Mouse (Mus musculus): Measurements from ENCODE around the gene Ubac2. TPM values are rescaled to one million over a fixed set of nuclear protein-coding genes. Genes with fewer than 3 reads are reported as not detected.
"Not testable (repeated sequence)": the region's sequence is repeated elsewhere in the genome, so short reads cannot be mapped to it uniquely, and the experiment has no call there.

Gene Ubac2
- total RNA-seq (2021), result 10 to 100 TPM; 22.9 to 24.4 TPM
- long read RNA-seq, experiment 1, transcript Ubac2-201 (9 exons, 2,139 nt), result major isoform, 45 of 61 reads
- long read RNA-seq, experiment 1, partial matches to known transcripts, result 9 of 61 reads
- long read RNA-seq, experiment 1, other reads (novel, unspliced or antisense), result 7 of 61 reads
- long read RNA-seq, experiment 2, transcript Ubac2-201 (9 exons, 2,139 nt), result major isoform, 47 of 59 reads
- long read RNA-seq, experiment 2, partial matches to known transcripts, result 5 of 59 reads
- long read RNA-seq, experiment 2, other reads (novel, unspliced or antisense), result 7 of 59 reads

DNA sequence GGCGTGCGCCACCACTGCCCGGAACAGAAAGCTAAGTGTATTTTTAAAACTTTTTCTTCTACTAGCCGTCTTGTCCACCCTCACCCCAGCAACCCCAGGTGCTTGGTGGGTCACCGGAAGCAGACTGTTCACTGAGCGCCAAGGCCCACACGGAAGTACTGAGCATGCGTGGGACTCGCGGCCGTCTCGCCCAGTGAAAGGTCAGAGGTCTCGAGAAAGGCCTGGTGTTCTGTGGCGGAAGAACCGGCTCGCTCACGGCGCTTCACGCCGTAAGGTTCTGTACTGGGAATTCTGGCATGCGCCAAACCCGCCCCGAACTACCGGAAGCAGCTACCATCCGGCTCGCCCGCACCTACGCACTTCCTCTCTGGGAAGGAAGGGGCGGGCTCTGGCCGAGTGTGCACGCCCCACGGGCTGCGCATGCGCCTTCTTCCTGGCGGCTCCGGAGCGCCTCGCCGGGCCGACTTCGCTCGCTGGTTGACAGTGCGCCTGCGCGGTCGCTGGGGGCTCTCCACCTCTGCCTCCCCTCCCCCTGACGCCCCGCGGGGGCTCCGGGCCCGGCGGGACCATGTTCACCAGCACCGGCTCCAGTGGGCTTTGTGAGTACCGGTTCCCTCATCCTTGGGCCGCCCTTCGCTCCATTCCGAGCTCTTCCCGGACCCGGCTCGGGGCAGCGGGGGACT lies at the start of gene Ubac2:
Gene Ubac2, plus strand, starts transcription at position 445 of the 683 bp plus-strand sequence.
- peak; percentile 98 for DNase-seq

DNA sequence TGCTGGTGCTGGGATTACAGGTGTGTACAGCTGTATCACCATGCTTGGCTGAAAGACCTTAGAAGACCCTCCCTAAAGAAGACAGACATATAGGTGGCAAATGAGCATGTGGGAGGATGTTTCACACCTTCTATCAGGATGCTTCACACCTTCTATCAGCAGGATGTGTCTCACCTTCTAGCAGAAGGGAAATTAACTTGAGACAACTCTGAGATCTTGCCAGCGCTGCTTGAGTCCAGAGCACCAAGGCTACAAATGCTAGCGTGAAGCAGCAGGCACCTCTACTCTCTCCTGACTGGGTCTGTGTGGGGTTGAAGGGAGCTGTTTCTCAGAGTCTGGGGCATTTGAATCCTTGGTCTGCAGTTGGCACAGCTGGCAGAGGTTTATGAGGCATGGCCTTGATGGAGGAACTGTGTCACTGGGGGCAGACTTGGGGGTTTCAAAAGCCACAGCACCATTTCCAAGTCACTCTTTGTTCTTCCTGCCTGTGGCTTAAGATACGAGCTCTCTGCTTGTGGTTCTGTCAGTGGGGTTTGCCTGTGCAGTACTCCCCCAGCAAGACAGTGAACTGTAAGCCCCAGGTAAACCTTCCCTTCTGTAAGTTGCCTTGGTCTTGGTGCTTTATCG lies 48.5 kb upstream of the Ubac2 start:
- DNase-seq, result no peak

DNA sequence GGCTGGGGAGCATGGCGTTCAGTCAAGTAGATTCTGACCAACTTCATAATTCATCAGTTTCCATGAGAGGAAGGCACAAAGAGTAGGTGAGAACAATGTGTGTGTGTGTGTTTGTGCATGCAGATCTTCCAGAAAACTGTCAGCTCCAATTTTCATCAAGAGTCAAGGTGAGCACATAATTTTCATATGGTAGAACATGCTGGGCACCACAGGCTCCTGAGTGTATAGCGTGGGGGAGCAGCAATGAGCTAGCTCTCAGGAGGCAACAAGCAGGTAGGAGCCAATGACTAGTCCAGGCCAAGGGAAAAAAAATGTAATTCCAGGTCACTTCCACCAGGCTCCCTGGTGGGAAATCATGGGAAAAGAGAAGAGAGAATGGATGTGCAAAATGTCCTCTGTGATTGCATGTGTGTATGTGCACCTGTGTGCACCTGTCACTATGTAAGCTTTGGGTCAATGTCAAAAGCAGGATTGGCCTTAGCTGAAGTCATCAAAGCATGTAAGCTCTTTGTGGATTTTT lies 45.4 kb upstream of the Ubac2 start:
- no peak for DNase-seq

DNA sequence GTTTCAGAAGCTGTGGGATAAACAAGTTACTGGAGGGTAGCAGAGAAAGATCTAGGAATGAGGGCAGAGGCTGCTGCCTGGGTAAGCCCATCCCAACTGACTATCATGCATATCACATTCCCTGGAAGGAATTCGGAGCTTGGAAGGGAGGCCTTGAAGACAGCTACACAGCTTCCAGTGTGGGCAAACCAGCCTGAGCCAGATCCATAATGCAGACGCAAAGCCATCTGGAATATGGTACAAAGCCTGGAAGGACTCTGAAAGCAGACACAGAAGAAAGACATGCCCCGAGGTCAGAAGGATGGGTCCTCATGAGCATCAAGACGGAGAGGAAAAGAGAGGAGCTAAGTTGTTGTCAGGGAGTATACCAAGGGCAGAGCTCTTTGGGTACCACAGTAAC lies 40.3 kb upstream of the Ubac2 start:
- DNase-seq, result no peak

DNA sequence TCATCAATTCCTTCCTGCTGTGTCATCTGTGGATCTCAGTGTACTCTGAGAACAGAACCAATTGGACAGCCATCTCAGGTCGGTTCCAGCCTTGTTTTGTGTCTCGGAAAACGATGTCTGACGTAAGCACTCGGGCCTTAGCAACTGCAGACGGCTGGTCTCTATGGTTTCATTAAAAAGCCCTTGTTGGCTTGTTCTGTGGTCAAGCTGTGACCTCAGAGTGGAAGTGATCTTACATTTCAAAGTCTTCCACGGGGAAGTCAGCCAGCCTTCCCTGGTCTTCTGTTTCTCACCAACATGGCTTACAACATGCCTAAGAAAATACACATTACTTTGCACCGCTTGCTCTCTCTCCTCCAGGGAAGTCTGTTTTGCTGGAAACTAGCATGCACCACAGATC lies 38.2 kb upstream of the Ubac2 start:
- DNase-seq, result no peak

DNA sequence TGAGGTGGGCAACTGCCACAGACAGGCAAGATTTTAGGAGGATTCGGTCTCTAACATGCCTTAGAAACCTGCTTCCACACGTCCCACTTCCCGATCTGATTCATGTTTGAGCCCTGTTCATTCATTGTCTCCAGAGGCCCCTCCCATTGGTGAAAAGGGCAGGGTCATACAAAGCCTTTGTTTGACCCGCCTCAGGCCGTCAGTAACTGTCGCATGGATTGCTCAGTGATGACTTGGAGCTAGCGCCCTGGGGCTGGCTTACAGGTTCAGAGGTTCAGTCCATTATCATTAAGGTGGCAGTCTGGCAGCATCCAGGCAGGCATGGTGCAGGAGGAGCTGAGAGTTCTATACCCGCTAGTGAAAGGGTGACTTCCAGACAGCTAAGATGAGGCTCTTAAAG lies 33.9 kb upstream of the Ubac2 start:
- DNase-seq, result no peak

DNA sequence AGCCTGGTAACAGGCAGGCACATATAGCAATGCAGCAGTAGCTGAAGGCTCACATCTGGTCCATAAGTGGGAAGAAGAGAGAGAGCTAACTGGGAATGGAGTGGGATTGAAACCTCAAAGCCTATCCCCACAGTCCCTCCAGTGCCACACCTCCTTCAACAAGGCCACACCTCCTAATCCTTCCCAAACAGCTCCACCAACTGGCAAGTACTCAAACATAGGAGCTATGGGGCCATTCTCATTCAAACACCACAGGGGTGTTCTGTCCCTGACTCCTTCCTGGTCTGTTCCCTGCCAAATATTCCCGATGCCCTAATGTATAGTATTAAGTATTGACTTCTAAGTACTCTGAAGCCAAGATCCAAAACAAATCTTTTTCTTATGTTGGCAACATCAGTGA lies 27.2 kb upstream of the Ubac2 start:
- DNase-seq, result no peak

DNA sequence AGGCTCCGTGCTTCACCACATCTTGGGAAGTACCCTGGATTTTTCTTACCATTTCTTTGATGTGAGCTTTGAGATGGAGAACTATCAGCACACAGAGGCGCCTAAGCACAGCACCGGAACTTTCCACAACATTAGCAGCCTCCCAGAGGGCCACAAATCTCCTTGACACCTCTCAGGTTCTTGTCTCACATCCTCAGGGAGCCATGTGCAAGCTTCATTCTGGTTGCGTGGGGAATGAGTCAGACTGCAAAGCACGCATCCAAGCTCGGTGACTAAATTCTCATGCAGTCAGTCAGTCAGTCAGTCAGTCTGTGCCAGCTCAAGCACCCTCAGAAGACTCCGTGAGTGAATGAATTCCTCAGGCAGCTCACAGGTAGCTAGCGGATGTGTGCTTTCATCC lies 25.9 kb upstream of the Ubac2 start:
- DNase-seq, result no peak

DNA sequence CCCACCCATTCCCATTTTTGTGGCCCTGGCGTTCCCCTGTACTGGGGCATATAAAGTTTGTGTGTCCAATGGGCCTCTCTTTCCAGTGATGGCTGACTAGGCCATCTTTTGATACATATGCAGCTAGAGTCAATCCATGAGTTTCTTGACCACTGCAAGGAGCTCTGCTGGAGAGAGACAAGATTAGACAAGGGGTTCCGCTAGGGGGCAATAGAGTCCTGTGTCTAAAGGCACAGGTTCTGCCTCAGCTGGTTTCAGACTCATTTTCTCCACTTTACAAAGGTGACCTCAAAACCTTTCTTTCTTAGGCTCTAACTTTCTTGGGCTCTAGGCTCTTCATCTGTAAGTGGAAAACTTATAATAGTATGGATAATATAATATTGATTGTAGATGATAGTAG lies 13.3 kb upstream of the Ubac2 start:
- DNase-seq, result not testable (repeated sequence)

DNA sequence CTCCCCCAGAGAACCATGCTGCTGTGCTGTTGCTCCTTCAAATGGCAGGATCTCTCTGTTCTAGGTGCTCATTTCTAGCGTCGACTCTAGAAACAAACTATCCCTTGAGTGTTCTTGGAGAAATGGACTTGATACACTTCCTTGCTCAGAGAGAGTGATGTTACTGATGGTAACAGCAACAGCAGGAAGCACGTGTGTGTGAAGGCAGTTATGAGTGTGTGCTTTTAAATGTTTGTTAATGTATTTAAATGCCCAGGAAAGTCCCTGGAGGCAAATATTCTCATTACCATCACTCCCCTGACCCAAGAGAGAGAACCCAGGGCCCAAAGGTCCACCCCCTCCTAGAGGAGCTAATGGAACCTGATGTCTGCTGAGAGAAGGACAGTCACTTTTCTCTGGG lies 11.8 kb upstream of the Ubac2 start:
- DNase-seq, result no peak

DNA sequence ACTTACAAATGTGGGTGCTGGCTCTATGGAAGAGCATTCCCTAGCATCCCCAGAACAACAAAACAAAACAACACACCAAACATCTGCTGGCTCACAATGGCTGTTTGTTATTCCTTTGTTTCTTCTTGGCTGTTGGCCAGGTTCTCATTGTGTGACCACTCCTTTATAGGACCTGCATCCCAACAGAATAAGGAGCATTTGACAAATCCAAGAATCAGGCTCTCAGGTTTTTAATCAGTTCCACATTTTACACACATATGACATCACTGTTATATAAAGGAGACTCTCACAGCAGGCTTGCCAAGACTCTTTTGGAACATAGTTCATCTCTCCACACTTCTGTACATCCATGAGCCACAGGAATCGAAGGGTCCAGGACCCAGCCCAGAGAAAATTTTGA lies 9.3 kb upstream of the Ubac2 start:
- no peak for DNase-seq

DNA sequence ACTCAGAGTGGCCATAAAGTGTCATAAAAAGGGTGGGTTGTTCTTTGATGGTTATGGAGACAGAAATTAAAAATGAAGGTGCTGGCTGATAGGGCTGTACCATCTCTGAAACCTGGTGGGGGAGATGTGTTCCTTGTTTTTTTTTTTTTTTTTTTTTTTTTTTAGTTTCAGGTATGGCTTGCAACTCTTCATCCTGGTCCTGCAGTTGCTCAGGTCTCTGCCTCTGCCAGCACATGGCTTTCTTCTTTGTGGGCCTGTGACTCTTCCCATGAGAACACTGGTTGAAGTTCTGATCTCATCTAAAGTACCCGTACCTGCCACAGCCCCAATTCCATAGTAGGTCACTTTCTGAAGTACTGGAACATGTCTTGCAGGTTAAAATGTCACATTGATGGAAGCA lies 5.7 kb upstream of the Ubac2 start:
- DNase-seq, result no peak

DNA sequence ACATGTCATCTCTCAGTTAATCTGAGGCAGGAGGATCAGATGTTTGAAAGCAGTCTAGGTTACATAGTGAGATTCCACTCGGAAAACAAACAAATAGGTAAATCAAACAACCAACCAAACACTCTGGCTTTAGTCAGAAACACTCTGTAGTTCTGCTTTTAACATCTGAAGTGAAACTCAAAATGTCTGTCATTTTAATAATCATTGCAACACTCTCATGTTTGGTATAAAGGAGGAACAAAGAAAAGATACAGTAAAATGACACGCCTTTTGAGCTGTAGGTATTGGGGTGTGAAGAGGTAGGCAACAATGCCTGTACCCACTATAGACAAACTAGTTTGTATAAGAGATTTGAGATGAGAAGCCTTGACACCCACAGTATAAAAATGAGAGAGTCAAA lies 5.2 kb upstream of the Ubac2 start:
- DNase-seq, result no peak

DNA sequence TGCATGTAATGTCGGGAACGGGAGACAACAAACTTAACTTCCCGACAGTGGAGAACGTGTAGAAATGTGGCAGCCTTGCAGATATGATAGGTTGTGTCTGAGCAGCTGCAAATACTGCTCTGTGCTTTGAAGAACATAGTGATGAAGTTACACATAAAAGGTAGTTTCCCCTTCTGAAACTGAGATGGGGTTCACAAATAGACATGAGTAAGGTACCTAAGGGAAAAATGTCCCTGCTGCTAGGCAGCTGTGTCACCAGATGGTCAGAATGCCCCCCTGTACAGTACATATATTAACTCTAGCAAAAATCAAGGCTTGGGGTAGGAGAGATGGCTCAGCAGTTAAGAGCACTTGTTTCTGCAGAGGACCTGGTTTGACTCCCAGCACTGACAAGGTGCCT lies 4.8 kb upstream of the Ubac2 start:
- DNase-seq, result no peak

DNA sequence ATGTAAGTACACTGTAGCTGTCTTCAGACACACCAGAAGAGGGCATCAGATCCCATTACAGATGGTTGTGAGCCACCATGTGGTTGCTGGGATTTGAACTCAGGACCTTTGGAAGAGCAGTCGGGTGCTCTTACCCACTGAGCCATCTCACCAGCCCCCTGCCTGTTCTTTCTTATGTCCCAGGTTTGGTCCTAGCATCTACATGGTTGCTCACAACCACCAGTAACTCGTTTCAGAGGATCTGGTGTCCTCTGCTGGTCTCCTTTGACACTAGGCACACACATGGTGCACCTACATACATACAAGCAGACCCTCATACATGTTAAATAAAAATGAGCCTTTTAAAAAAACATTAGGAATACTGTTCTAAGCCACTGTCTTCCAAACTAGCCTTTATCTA lies 2.2 kb upstream of the Ubac2 start:
- not testable (repeated sequence) for DNase-seq

DNA sequence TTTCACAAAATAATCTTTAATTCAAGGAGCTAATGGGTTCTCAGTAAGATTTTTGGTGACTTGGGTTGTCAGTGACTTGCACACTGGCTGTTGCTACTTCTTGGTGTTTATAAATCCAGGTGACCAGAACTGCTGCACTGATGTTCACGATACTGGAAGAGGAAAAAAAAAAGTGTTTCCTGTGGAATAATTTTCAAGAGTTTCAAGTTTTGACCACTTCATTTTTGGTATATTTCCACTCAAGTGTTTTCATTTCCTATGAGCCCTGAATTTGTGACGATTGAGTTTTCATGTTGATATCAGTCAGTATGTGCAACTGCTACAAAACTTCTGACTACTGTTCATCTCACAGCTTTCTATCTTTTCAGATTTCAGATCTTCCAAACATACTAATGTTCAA lies 1.6 kb upstream of the Ubac2 start:
- no peak for DNase-seq

DNA sequence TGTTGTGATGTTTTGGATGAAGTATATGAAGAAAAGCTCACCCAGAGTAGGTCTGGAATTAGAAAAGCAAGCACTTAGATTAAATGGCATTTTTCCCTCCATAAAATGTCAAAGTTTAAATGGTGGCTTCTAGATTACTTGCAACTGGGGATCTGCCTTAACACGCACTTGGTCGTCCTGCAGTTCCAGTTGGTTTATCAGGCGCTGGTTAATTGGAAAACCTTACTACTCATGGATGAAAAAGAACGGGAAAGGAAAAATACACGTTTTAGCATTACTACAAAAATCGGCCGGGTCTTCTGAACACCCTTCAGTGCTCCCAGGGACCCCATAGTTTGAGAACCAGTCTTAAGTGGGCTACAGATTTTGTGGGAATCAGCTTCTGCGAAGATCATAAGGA lies 780 bp upstream of the Ubac2 start:
- DNase-seq, result no peak

DNA sequence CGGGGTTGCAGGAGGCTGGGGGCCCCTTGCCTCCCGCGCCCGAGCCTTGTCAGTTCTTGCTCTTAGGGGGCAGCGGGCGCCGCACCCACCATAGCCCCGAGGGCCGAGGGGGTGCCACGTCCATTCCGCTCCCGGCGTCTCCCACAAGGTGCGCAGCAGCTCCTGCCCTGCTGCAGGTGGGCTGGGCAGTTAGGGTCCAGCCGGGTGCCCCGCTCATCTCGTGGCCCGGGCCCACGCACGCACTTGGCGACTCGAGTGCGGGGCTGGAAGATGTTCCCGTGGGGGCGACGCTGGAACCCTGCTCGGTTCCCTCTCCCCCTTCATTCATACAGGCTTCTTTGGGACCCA lies 413 bp downstream of the Ubac2 start:
- DNase-seq, result no peak

DNA sequence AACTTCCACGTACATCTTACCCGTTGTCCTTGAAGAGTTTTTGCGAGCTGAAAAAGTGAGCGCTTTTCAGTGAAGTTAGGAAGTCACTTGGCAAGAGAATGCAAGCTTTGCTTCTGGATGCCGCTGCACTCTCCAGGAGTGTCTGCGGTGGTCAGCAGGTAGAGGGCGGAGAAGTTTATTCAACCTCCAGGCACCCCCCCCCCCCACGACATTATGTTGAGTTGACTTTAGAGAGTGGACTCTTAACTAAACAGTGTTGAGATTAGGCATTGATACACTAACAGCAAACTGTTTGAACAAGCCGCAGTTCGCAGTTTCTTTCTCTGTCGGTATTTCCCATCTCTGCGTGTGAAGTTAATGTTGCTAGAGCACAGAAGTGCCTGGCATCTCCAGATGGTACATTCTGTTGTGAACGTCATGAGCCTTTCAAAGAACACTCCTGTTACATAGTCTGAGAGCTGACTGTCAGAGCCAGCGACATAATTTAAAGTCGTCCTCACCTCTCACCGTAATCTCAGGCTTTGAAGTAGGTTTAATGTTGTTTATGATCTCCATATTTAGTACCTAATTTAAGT lies 933 bp downstream of the Ubac2 start:
- no peak for DNase-seq

DNA sequence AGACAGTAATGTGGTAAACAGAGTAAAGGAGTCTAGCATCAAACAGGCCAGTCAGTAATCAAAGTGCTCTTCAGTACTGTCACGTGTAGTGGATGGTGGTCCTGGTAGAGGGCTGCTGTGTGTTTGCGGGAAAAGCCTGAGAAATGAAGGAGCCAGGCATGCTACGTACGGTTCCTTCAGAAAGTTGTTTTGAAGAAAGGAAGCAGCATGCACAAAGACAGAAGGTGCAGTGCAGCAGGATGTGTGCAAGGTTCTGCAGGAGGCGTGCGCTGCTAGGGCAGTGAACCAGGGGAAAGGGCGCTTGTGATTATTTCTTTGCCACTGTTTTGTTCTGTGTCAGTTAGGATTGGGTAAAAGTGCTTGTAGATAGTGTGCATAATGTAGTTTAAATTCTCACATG lies 2.8 kb downstream of the Ubac2 start:
- DNase-seq, result no peak

DNA sequence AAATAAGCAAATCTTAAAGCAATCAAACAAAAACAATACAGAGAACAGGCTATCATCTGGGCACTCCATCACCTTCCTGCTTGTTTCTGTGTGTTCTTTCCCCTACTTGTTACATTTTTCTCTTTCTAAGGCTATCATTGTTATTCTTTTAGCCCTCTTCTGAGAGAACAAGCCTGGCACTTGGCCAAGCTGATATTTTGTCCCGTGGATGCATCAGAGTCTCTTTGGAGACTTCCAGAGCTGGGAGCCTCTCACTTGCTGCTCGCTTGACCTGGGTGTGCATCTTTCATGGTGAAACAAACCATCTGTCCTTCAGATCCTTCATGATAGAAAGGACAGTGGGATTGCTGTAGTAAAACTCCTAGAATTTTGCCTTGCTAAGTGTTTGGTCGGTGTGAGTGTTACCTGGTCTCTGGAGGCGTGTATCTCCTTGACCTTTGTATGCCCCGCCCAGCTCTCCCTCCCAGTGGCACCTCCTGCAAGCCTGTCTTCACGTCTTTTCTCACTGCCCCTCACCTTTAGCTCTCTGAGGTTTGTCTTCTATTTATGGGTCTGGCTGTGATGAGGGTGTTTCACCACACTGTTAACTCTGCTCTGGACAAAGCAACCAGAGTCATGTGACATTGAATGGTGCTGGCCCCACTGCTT lies 5.9 kb downstream of the Ubac2 start:
- no peak for DNase-seq

DNA sequence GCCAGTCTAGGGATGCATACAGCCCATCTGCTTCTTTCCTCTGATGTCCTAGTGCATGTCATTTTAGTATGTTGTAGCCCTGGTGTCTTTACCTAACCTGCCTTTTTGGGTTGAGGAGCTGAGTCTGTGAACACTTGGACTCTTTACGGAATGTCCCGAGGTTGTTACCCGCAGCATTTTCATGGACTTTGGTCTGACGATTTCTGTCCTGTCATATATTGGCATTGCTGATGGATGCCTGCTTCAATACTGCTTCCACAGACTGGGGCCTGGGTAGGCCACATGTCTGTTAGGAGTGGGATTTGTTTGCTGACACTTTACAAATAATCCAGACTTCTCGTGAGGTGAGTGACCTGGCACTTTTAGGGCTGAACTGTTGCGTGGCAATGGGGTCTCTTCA lies 15.3 kb downstream of the Ubac2 start:
- DNase-seq, result no peak

All from gastrocnemius, postnatal 25 days (tissue).